Mouse (Mus musculus) brown adipose tissue, adult 24 weeks (tissue): ENCODE results near the gene Dnhd1. TPM values are rescaled to one million over a fixed set of nuclear protein-coding genes. Genes with fewer than 3 reads are reported as not detected.
"Not testable (repeated sequence)": the region's sequence is repeated elsewhere in the genome, so short reads cannot be mapped to it uniquely, and the experiment has no call there.

Experiments
- H3K27ac ChIP-seq: fragments of 200-500 bp; replicated peaks from 2 replicates; pipeline ENCODE4 v1.5.1; 2012; ENCODE audit warnings: low read depth, mild to moderate bottlenecking, low read length
- H3K4me1 ChIP-seq: fragments of 200-500 bp; 2 replicates; pipeline ENCODE4 v1.6.1; 2012; ENCODE audit warnings: low read length, mixed read lengths; ENCODE audit not compliant: control insufficient read depth, insufficient read depth, insufficient read length
- H3K4me3 ChIP-seq: fragments of 200-500 bp; 2 replicates; pipeline ENCODE4 v1.5.1; 2012; ENCODE audit warnings: low read depth, mild to moderate bottlenecking, low read length, moderate library complexity; ENCODE audit not compliant: insufficient read depth
- polyA plus RNA-seq: library from polyadenylated mRNA; stranded (reverse); fragments of >200 nt; gene quantifications from 2 replicates; pipeline ENCODE4 v1.2.4, GENCODE M21; 2012; ENCODE audit not compliant: missing spikeins, insufficient read depth, insufficient read length

The Dnhd1 gene
- polyA plus RNA-seq, 1 experiment: 1.6 TPM

GRCm38 (mm10) chr7:105726144-105726979, 75.7 kb downstream of the Dnhd1 start:
- Histone ChIP-seq H3K27ac (no peak overlapping the region), H3K4me1 (no peaks in the 10 kb centered on the region), H3K4me3 (no peak overlapping the region)

- no peaks in the 10 kb centered on the region for H3K4me1 ChIP-seq
- H3K4me3 ChIP-seq: no peak overlapping the region
- H3K27ac ChIP-seq: no peak overlapping the region
Measured at GRCm38 (mm10) chr7:105726980-105727325, 76.3 kb downstream of the Dnhd1 start.

GRCm38 (mm10) chr7:105728701-105729428, 78.2 kb downstream of the Dnhd1 start:
- H3K4me1 ChIP-seq: no peaks in the 10 kb centered on the region
- no peak overlapping the region for H3K4me3 ChIP-seq
- H3K27ac ChIP-seq: no peak overlapping the region

GRCm38 (mm10) chr7:105733836-105734235, 83.2 kb downstream of the Dnhd1 start:
- no peak overlapping the region for H3K4me3 ChIP-seq
- H3K4me1 ChIP-seq: no peaks in the 10 kb centered on the region
- H3K27ac ChIP-seq: no peak overlapping the region

GRCm38 (mm10) chr7:105734826-105735225, 84.2 kb downstream of the Dnhd1 start:
- no peak overlapping the region for H3K4me3 ChIP-seq
- H3K4me1 ChIP-seq: 0 out of 2 replicates have a peak, but pooled peaks cover 2% of the 10 kb centered on the region
- no peak overlapping the region for H3K27ac ChIP-seq

- H3K4me3 ChIP-seq: peak overlapping the region; percentile 67; the same call in 1 of the 2 replicates
- H3K27ac ChIP-seq, H3K4me1 ChIP-seq: not testable (repeated sequence)
Measured at GRCm38 (mm10) chr7:105735464-105735863, 84.8 kb downstream of the Dnhd1 start.

GRCm38 (mm10) chr7:105736264-105736901, 85.8 kb downstream of the Dnhd1 start, which contains the start of gene Ilk:
Gene Ilk, plus strand, starts transcription at chr7:105736592.
- H3K27ac ChIP-seq: peak within 1 kb of the TSS; percentile 95
- H3K4me3 ChIP-seq: peak within 1 kb of the TSS; percentile 89
- peaks cover 6% of the 10 kb centered on the region; the same call in 1 of the 2 replicates for H3K4me1 ChIP-seq

GRCm38 (mm10) chr7:105736911-105737521, 86.4 kb downstream of the Dnhd1 start, which contains the start of gene Rrp8:
Gene Rrp8, minus strand, starts transcription at chr7:105737385.
- peaks cover 6% of the 10 kb centered on the region; the same call in 1 of the 2 replicates for H3K4me1 ChIP-seq
- peak within 1 kb of the TSS; percentile 97 for H3K27ac ChIP-seq
- H3K4me3 ChIP-seq: peak within 1 kb of the TSS; percentile 89

- H3K4me1 ChIP-seq: peaks cover 6% of the 10 kb centered on the region; the same call in 1 of the 2 replicates
- H3K27ac ChIP-seq: peak overlapping the region; percentile 95
- peak overlapping the region; percentile 89 for H3K4me3 ChIP-seq
Measured at GRCm38 (mm10) chr7:105737648-105738047, 87.0 kb downstream of the Dnhd1 start.

GRCm38 (mm10) chr7:105738286-105738685, 87.7 kb downstream of the Dnhd1 start:
- H3K4me1 ChIP-seq: peaks cover 6% of the 10 kb centered on the region; the same call in 1 of the 2 replicates
- H3K4me3 ChIP-seq: peak overlapping the region; percentile 45
- peak overlapping the region; percentile 97 for H3K27ac ChIP-seq

GRCm38 (mm10) chr7:105738948-105739347, 88.3 kb downstream of the Dnhd1 start:
- peak overlapping the region; percentile 48 for H3K4me3 ChIP-seq
- H3K27ac ChIP-seq: peak overlapping the region; percentile 97

GRCm38 (mm10) chr7:105740089-105740795, 89.6 kb downstream of the Dnhd1 start:
- Histone ChIP-seq H3K4me3 (no peak overlapping the region), H3K27ac (peak overlapping the region; percentile 93), H3K4me1 (peaks cover 6% of the 10 kb centered on the region; the same call in 1 of the 2 replicates)

More at GRCm38 (mm10) chr7:105738948-105739347, 88.3 kb downstream of the Dnhd1 start:
- H3K4me1 ChIP-seq: peaks cover 6% of the 10 kb centered on the region; the same call in 1 of the 2 replicates

GRCm38 (mm10) chr7:105740851-105741250, 90.2 kb downstream of the Dnhd1 start:
- Histone ChIP-seq H3K27ac (no peak overlapping the region), H3K4me1 (peaks cover 6% of the 10 kb centered on the region; the same call in 1 of the 2 replicates), H3K4me3 (no peak overlapping the region)

GRCm38 (mm10) chr7:105741978-105742377, 91.4 kb downstream of the Dnhd1 start:
- Histone ChIP-seq H3K4me1 (peaks cover 6% of the 10 kb centered on the region; the same call in 1 of the 2 replicates), H3K4me3 (no peak overlapping the region), H3K27ac (no peak overlapping the region)
